Mouse (Mus musculus): ENCODE results near the gene Slc39a1.

GRCm38 (mm10) chr3:90209908-90210566 is 37.9 kb upstream of the Slc39a1 start:
- TF ChIP-seq CTCF (conservative IDR thresholded peaks at IDR 0.05; ENCODE audit: low read length) (no peak), NANOG (IDR thresholded peaks at IDR 0.05; ENCODE audit: borderline replicate concordance, low read length) (no peak)

Measured in E14TG2a.4 (cell line).